Mouse (Mus musculus) embryonic facial prominence, embryonic 10.5 days (tissue): ENCODE results near the gene Rpl32. TPM values are rescaled to one million over a fixed set of nuclear protein-coding genes. Genes with fewer than 3 reads are reported as not detected.

ENCODE experiments used
- microRNA-seq: library from miRNA; unstranded; fragments of <30 nt; microRNA quantifications from one replicate; pipeline ENCODE4, GENCODE M21; 2017
- polyA plus RNA-seq: library from polyadenylated mRNA; unstranded; fragments of >200 nt; fragmentation: Nextera tagmentation; extraction: Ambion mirVana; gene quantifications from 2 replicates; pipeline ENCODE4 v1.2.1, GENCODE M21; 2016

The Rpl32 gene
- polyA plus RNA-seq, 1 experiment from 2014 or later, result 1,826 TPM

Small RNA genes lying within 50 kb of the gene (microRNA-seq; reads per million reads assigned to microRNA genes)
- not detected for gene Mir7660

Other genes starting within 250 kb of the Rpl32 start
- gene Mkrn2os, start 216.2 kb downstream of the Rpl32 start, polyA plus RNA-seq, result 0.21 and 0.29 TPM in 2 replicates
- 27.5 and 30.7 TPM in 2 replicates for gene Mkrn2, start 206.8 kb downstream of the Rpl32 start, polyA plus RNA-seq
- gene Raf1, start 132.1 kb downstream of the Rpl32 start, polyA plus RNA-seq, result 123 and 126 TPM in 2 replicates
- 1.1 and 1.6 TPM in 2 replicates for gene Tmem40, start 46.3 kb downstream of the Rpl32 start, polyA plus RNA-seq
- gene Cand2, start 34.2 kb downstream of the Rpl32 start, polyA plus RNA-seq, result 68.9 and 71.8 TPM in 2 replicates
- gene Efcab12, start 29.7 kb upstream of the Rpl32 start, polyA plus RNA-seq, result 1.1 and 1.2 TPM in 2 replicates
- gene Mbd4, start 44.6 kb upstream of the Rpl32 start, polyA plus RNA-seq, result 33.2 and 34.2 TPM in 2 replicates
- gene Ift122, start 44.7 kb upstream of the Rpl32 start, polyA plus RNA-seq, result 30.7 and 31.4 TPM in 2 replicates
- gene Rho, start 123.0 kb upstream of the Rpl32 start, polyA plus RNA-seq, result 0.33 and 0.51 TPM in 2 replicates
- gene H1foo, start 136.2 kb upstream of the Rpl32 start, polyA plus RNA-seq, result not detected in 2 replicates
- 26.8 and 28.1 TPM in 2 replicates for gene Plxnd1, start 186.3 kb upstream of the Rpl32 start, polyA plus RNA-seq